Mouse (Mus musculus): ENCODE data around the gene Dll1. TPM values are rescaled to one million over a fixed set of nuclear protein-coding genes. Genes with fewer than 3 reads are reported as not detected.

The Dll1 gene
- polyA plus RNA-seq, 1 experiment from 2014 or later: 4.9 TPM

GRCm38 (mm10) chr17:15371967-15372835 is 4.5 kb downstream of the Dll1 start:
- Histone ChIP-seq H3K9me3 (ENCODE audit: control insufficient read depth, low read length) (no peaks in the 10 kb centered on the region), H3K4me2 (ENCODE audit: low read length) (peak overlapping the region; percentile 96), H3K36me3 (ENCODE audit: control insufficient read depth, insufficient read depth, low read length) (no peaks in the 10 kb centered on the region), H3K4me1 (ENCODE audit: control insufficient read depth in 2 of 2, insufficient read depth in 2 of 2, low read length in 2 of 2) (peaks cover 0 to 19% of the 10 kb centered on the region in 2 experiments; a peak in 2 of 4 replicates), H3K9ac (ENCODE audit: low read length) (no peak overlapping the region), H3K4me3 (ENCODE audit: control insufficient read depth in 1 of 2, insufficient read depth in 1 of 2, low read depth in 1 of 2, low read length in 2 of 2) (peak overlapping the region; percentile 2 to 5; a peak in 2 of 4 replicates), H3K27me3 (ENCODE audit: control insufficient read depth, insufficient read depth, low read length) (peaks cover 45% of the 10 kb centered on the region), H3K27ac (replicated peaks in 1 of 2; ENCODE audit: control insufficient read depth in 1 of 2, insufficient read depth in 1 of 2, low read depth in 2 of 2, low read length in 2 of 2) (peak overlapping the region in 1 of 2 experiments; percentile 11; a peak in 2 of 4 replicates)
- WGBS: 61% methylated on average over 17 of the region's 17 CpGs
- ATAC-seq (ENCODE audit: insufficient number of reproducible peaks, insufficient read depth, low FRiP score, low read depth): no peak

GRCm38 (mm10) chr17:15370401-15370800 is 6.3 kb downstream of the Dll1 start:
- Histone ChIP-seq H3K36me3 (ENCODE audit: control insufficient read depth, insufficient read depth, low read length) (no peaks in the 10 kb centered on the region), H3K9ac (ENCODE audit: low read length) (no peak overlapping the region)
- 84% methylated on average over 14 of the region's 14 CpGs for WGBS

DNA sequence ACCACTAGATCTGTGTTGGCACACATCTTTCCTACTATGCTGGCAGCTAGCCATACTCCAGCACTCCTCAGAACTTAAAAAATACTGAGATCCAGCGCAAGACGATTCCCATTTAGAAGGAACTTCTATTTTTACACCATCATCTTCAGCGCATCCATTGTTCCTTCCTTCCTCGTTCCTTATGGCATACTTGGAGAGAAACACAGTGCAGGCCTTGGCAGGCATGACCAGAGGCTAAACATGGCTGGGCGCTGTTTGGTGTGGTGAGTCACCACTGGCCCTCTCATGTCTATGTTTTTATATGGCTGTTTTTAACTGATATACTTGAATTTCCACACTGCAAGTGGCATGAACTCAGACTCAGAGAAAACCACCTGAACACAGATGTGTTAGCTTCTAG is 11.0 kb downstream of the Dll1 start:
- no peak overlapping the region for H3K4me3 ChIP-seq (ENCODE audit: control insufficient read depth in 1 of 2, insufficient read depth in 1 of 2, low read depth in 1 of 2, low read length in 2 of 2)
- no peak overlapping the region for H3K4me2 ChIP-seq (ENCODE audit: low read length)
- 57% methylated on average over 5 of the region's 5 CpGs for WGBS
- no peaks in the 10 kb centered on the region for H3K36me3 ChIP-seq (ENCODE audit: control insufficient read depth, insufficient read depth, low read length)
- H3K4me1 ChIP-seq (ENCODE audit: control insufficient read depth in 2 of 2, insufficient read depth in 2 of 2, low read length in 2 of 2): no peaks in the 10 kb centered on the region; a peak in 2 of 4 replicates
- no peaks in the 10 kb centered on the region for H3K9me3 ChIP-seq (ENCODE audit: control insufficient read depth, low read length)
- peaks cover 2% of the 10 kb centered on the region for H3K27me3 ChIP-seq (ENCODE audit: control insufficient read depth, insufficient read depth, low read length)
- H3K9ac ChIP-seq (ENCODE audit: low read length): no peak overlapping the region
- peak overlapping the region in 1 of 2 experiments; percentile 21; a peak in 1 of 4 replicates for H3K27ac ChIP-seq (replicated peaks in 1 of 2; ENCODE audit: control insufficient read depth in 1 of 2, insufficient read depth in 1 of 2, low read depth in 2 of 2, low read length in 2 of 2)
- ATAC-seq (ENCODE audit: insufficient number of reproducible peaks, insufficient read depth, low FRiP score, low read depth): peak; percentile 54; the same call in 1 of the 2 replicates

More at GRCm38 (mm10) chr17:15370401-15370800, 6.3 kb downstream of the Dll1 start:
- H3K9me3 ChIP-seq (ENCODE audit: control insufficient read depth, low read length): no peaks in the 10 kb centered on the region
- no peak for ATAC-seq (ENCODE audit: insufficient number of reproducible peaks, insufficient read depth, low FRiP score, low read depth)
- no peak overlapping the region for H3K27ac ChIP-seq (replicated peaks in 1 of 2; ENCODE audit: control insufficient read depth in 1 of 2, insufficient read depth in 1 of 2, low read depth in 2 of 2, low read length in 2 of 2)
- no peak overlapping the region for H3K4me3 ChIP-seq (ENCODE audit: control insufficient read depth in 1 of 2, insufficient read depth in 1 of 2, low read depth in 1 of 2, low read length in 2 of 2)
- peaks cover 0 to 13% of the 10 kb centered on the region in 2 experiments; a peak in 3 of 4 replicates for H3K4me1 ChIP-seq (ENCODE audit: control insufficient read depth in 2 of 2, insufficient read depth in 2 of 2, low read length in 2 of 2)
- no peak overlapping the region for H3K4me2 ChIP-seq (ENCODE audit: low read length)
- H3K27me3 ChIP-seq (ENCODE audit: control insufficient read depth, insufficient read depth, low read length): peaks cover 35% of the 10 kb centered on the region

DNA sequence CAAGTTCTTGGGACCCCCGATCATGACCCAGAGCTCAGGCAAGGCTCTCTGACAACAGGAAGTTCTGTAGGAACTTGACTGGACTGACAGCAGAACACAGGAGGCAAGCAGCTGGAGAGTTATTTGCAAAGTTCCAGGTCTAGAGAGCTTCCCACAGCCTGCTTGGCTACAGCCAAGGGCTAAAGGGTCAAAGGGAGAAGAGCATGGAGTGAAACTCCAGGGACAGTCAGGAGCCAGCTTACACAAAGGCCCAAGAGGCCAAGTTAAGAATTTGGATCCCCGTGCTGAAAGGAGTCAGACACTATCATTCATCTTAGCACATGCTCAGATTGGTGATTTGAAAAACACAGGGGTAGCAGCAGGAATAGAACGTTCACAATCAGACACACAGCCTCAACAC is 13.0 kb downstream of the Dll1 start:
- ATAC-seq (ENCODE audit: insufficient number of reproducible peaks, insufficient read depth, low FRiP score, low read depth): no peak

GRCm38 (mm10) chr17:15357071-15357470 is 19.6 kb downstream of the Dll1 start:
- Histone ChIP-seq H3K4me2 (ENCODE audit: low read length) (no peak overlapping the region), H3K9ac (ENCODE audit: low read length) (no peak overlapping the region), H3K27me3 (ENCODE audit: control insufficient read depth, insufficient read depth, low read length) (0 out of 2 replicates have a peak, but pooled peaks cover 5% of the 10 kb centered on the region), H3K4me1 (ENCODE audit: control insufficient read depth in 2 of 2, insufficient read depth in 2 of 2, low read length in 2 of 2) (no peaks in the 10 kb centered on the region), H3K27ac (replicated peaks in 1 of 2; ENCODE audit: control insufficient read depth in 1 of 2, insufficient read depth in 1 of 2, low read depth in 2 of 2, low read length in 2 of 2) (no peak overlapping the region), H3K4me3 (ENCODE audit: control insufficient read depth in 1 of 2, insufficient read depth in 1 of 2, low read depth in 1 of 2, low read length in 2 of 2) (no peak overlapping the region), H3K36me3 (ENCODE audit: control insufficient read depth, insufficient read depth, low read length) (no peaks in the 10 kb centered on the region), H3K9me3 (ENCODE audit: control insufficient read depth, low read length) (no peaks in the 10 kb centered on the region)
- WGBS: 66% methylated on average over 3 of the region's 3 CpGs
- ATAC-seq (ENCODE audit: insufficient number of reproducible peaks, insufficient read depth, low FRiP score, low read depth): no peak

More for the DNA sequence above, 13.0 kb downstream of the Dll1 start:
- Histone ChIP-seq H3K36me3 (ENCODE audit: control insufficient read depth, insufficient read depth, low read length) (no peaks in the 10 kb centered on the region), H3K4me1 (ENCODE audit: control insufficient read depth in 2 of 2, insufficient read depth in 2 of 2, low read length in 2 of 2) (no peaks in the 10 kb centered on the region; a peak in 2 of 4 replicates), H3K27me3 (ENCODE audit: control insufficient read depth, insufficient read depth, low read length) (0 out of 2 replicates have a peak, but pooled peaks cover 5% of the 10 kb centered on the region), H3K4me3 (ENCODE audit: control insufficient read depth in 1 of 2, insufficient read depth in 1 of 2, low read depth in 1 of 2, low read length in 2 of 2) (no peak overlapping the region), H3K27ac (replicated peaks in 1 of 2; ENCODE audit: control insufficient read depth in 1 of 2, insufficient read depth in 1 of 2, low read depth in 2 of 2, low read length in 2 of 2) (no peak overlapping the region), H3K4me2 (ENCODE audit: low read length) (no peak overlapping the region), H3K9ac (ENCODE audit: low read length) (no peak overlapping the region), H3K9me3 (ENCODE audit: control insufficient read depth, low read length) (no peaks in the 10 kb centered on the region)
- WGBS: 54% methylated on average over 3 of the region's 3 CpGs

DNA sequence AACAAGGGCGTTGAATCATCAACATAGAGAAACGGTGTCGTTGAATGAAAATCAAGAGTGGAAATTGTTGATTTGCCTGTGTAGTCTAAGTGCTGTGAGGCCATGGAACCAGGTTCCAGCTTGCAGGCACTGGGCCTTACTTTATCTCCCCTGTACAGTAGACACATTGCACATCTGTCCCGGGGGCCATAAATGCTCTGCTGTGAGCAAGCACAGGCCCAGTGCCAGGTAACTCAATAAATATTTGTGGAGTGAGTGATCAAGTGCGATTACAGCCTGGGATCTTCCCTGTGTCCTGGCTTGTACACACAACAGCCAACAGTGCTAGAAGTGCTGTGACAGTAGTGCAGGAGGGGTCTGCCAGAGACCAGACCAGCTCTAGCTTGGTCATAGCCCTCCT is 20.1 kb downstream of the Dll1 start:
- H3K9ac ChIP-seq (ENCODE audit: low read length): no peak overlapping the region
- no peaks in the 10 kb centered on the region for H3K36me3 ChIP-seq (ENCODE audit: control insufficient read depth, insufficient read depth, low read length)
- H3K27me3 ChIP-seq (ENCODE audit: control insufficient read depth, insufficient read depth, low read length): 0 out of 2 replicates have a peak, but pooled peaks cover 5% of the 10 kb centered on the region
- no peaks in the 10 kb centered on the region for H3K4me1 ChIP-seq (ENCODE audit: control insufficient read depth in 2 of 2, insufficient read depth in 2 of 2, low read length in 2 of 2)
- H3K4me2 ChIP-seq (ENCODE audit: low read length): no peak overlapping the region
- no peaks in the 10 kb centered on the region for H3K9me3 ChIP-seq (ENCODE audit: control insufficient read depth, low read length)
- H3K4me3 ChIP-seq (ENCODE audit: control insufficient read depth in 1 of 2, insufficient read depth in 1 of 2, low read depth in 1 of 2, low read length in 2 of 2): no peak overlapping the region
- ATAC-seq (ENCODE audit: insufficient number of reproducible peaks, insufficient read depth, low FRiP score, low read depth): no peak
- no peak overlapping the region for H3K27ac ChIP-seq (replicated peaks in 1 of 2; ENCODE audit: control insufficient read depth in 1 of 2, insufficient read depth in 1 of 2, low read depth in 2 of 2, low read length in 2 of 2)
- WGBS: 76% methylated on average over 5 of the region's 5 CpGs

DNA sequence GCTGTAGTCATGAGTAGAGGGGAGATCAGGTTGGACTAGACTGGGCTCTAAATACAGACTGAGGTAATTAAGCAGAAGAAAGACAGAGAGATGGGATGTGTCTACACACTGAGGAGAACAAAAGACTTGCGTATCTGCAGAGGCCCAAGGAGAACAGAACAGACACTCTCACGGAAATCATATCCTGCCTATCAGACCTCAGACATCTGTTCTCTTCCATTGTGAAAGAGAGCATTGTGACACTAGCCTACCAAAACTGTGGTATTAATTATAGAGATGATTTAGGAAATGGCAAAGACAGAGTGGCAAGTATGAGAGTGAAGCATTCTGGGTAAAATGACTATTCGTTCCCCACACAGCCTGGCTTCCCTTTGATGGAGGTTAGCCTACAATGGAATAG is 21.6 kb downstream of the Dll1 start:
- Histone ChIP-seq H3K36me3 (ENCODE audit: control insufficient read depth, insufficient read depth, low read length) (no peaks in the 10 kb centered on the region), H3K27ac (replicated peaks in 1 of 2; ENCODE audit: control insufficient read depth in 1 of 2, insufficient read depth in 1 of 2, low read depth in 2 of 2, low read length in 2 of 2) (no peak overlapping the region), H3K4me2 (ENCODE audit: low read length) (no peak overlapping the region), H3K4me1 (ENCODE audit: control insufficient read depth in 2 of 2, insufficient read depth in 2 of 2, low read length in 2 of 2) (no peaks in the 10 kb centered on the region), H3K27me3 (ENCODE audit: control insufficient read depth, insufficient read depth, low read length) (0 out of 2 replicates have a peak, but pooled peaks cover 5% of the 10 kb centered on the region), H3K9ac (ENCODE audit: low read length) (no peak overlapping the region), H3K4me3 (ENCODE audit: control insufficient read depth in 1 of 2, insufficient read depth in 1 of 2, low read depth in 1 of 2, low read length in 2 of 2) (no peak overlapping the region), H3K9me3 (ENCODE audit: control insufficient read depth, low read length) (no peaks in the 10 kb centered on the region)
- no peak for ATAC-seq (ENCODE audit: insufficient number of reproducible peaks, insufficient read depth, low FRiP score, low read depth)
- 89% methylated on average over 3 of the region's 3 CpGs for WGBS

Data from heart, embryonic 14.5 days (tissue).